Mouse (Mus musculus): ENCODE measurements at regions not wholly inside any gene's neighbourhood (a gene's known extent, or its start where the extent isn't known, plus 50 kb on each side); places are given as distances from the start of the nearest gene placed in this dataset.

DNA sequence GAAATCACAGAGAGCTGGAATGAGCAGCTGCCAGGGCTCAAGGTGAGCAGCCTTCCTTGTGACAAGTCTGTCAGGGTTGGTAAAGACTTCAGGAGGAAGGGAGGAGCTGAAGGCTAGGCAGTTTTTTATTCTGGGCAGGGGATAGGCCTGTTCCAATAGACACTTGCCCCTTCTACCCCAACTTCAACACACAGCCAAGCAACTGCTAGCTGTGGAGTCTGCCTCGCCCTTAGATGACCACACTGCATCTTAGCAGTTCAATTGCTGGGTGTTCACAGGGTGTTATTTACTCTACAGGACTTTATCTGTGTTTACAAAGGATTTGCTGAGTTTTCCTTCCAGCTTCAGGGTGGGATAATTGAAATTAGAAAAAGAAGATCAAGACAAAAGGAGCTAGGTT lies 128.2 kb upstream of the Marcks start:
- no peak for DNase-seq (ENCODE audit: low spot score in 2 of 2)
- intact Hi-C loops (cut with DNase I): no loop called here

- DNase-seq (ENCODE audit: low spot score in 2 of 2): no peak
- intact Hi-C loops (cut with DNase I): no loop called here
Observed at GRCm38 (mm10) chr10:37260791-37261488, 122.2 kb upstream of the Marcks start.

- DNase-seq (ENCODE audit: low spot score in 2 of 2): no peak
Observed at GRCm38 (mm10) chr10:37259186-37259585, 120.5 kb upstream of the Marcks start.

DNA sequence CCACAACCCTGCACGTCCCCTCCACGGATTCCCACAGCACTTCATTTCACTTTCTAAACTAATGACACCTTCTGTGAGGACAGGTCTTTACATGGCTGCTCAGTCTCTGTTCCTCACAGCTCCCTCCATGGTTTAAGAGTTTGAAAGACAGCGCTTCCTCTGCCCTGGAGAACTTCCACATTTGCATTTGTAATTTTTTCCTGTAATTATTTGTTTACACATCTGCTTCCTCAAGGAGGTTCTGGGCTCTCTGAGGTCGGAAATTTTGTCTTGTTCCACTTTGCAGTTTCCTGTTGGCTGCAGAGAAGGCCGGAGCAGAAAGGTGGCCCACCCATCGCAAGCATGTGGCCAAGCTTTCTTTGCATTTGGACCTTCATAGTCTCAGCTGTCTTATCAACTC lies 118.8 kb upstream of the Marcks start:
- no peak for DNase-seq (ENCODE audit: low spot score in 2 of 2)
- intact Hi-C loops (cut with DNase I): no loop called here

More at GRCm38 (mm10) chr10:37259186-37259585, 120.5 kb upstream of the Marcks start:
- intact Hi-C loops (cut with DNase I): no loop called here

GRCm38 (mm10) chr10:37250934-37251521 lies 112.3 kb upstream of the Marcks start:
- intact Hi-C loops (cut with DNase I): no loop called here
- DNase-seq (ENCODE audit: low spot score in 2 of 2): no peak

- intact Hi-C loops (cut with DNase I): no loop called here
- no peak for DNase-seq (ENCODE audit: low spot score in 2 of 2)
Observed at GRCm38 (mm10) chr10:37250157-37250556, 111.4 kb upstream of the Marcks start.

DNA sequence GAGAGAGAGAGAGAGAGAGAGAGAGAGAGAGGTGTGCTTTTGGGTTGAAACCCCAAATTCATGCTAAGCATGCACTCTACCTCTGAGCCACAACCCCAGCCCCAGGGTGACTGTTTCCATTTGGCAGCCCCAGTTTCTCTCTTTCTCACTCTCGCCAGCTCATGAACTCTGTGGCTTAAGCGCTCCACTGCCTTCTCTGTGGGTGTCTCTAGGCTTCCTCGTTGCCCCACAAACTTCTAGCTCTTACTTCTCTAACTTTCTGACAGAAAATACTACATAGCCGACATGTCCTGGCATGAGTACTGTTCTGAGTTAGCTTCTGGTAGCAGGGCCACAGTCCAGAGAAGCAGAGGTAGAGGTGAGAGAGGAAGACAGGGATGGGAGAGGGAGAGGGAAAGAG lies 110.8 kb upstream of the Marcks start:
- DNase-seq (ENCODE audit: low spot score in 2 of 2): no peak
- intact Hi-C loops (cut with DNase I): no loop called here

DNA sequence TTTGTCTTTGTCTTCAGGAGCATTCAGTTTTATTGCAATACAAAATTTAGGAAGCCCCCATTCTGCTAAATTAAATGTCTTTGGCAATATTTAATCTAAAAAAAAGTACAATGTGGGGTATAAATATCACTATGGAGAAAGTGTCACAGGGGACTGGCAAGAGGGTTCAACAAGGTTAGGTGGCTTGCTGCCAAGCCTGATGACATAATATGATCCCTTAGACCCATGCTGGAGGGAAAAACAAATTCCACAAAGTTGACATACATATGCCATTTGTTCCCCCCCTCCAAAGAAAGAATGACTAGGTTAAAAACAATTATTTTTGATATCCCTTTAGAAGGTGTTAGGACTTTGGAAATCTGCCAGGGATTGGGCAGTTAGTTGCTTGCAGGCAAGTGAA lies 108.4 kb upstream of the Marcks start:
- intact Hi-C loops (cut with DNase I): no loop called here

GRCm38 (mm10) chr10:37243136-37243535 lies 104.4 kb upstream of the Marcks start:
- no peak for DNase-seq (ENCODE audit: low spot score in 2 of 2)
- intact Hi-C loops (cut with DNase I): no loop called here

More for the DNA sequence above, 108.4 kb upstream of the Marcks start:
- DNase-seq (ENCODE audit: low spot score in 2 of 2): no peak

DNA sequence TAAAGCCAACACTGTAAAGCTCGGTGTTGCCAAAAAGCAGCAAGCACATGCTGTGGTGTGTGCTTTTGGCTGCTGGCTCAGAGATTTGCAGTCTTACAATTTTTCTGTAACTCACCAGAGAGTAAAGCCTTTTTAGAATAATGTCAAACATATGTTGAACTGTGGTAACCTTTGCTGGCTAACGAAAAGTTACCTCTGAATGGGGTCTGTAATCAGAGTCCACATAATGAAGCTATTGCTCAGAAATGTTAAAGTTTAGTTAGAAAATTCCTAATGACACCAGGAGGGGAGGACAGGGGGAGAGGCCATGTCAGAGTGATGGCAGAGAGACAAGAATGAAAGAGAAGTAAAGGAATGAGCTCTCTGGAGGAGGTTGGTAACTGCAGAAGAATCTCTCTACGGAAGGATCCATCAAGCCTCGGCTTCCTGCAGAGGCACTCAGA lies 103.1 kb upstream of the Marcks start:
- no peak for DNase-seq (ENCODE audit: low spot score in 2 of 2)
- intact Hi-C loops (cut with DNase I): no loop called here

DNA sequence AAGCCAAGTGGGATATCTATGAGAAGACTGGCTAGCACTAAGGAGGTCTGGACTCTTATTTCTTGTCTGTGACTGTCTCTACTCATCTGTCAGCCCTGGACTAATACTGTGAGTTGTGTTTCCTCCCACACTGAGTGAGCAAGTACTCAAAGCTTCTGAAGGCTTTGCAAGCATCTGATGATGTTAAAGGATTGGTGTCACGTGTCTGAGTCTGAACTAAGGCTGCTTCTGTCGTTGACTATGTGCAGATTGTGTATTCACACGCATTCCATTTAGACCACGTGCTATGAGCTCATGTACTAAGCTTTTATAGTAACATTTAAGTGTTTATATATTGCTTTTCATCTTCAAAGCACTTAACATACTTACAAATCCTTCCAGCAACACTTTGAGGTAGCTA lies 101.9 kb upstream of the Marcks start:
- intact Hi-C loops (cut with DNase I): no loop called here
- DNase-seq (ENCODE audit: low spot score in 2 of 2): no peak

DNA sequence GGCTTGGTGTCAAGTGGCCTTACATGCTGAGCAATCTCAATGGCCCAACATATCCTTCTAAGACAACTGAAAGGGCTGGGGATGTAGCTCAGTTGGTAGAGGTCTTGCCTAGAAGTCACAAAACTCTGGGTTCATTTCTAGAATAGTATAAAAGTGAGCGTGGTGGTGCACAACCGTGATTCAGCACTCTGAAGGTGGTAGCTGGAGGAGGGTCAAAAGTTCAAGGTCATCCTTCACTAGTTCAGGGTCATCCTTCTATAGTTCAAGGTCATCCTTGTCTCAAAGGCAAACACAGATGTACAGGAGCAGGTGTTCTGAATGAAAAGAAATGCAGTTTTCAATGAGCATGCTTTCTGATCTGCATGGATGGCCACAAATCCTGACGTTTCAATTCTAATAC lies 101.5 kb upstream of the Marcks start:
- intact Hi-C loops (cut with DNase I): no loop called here
- no peak for DNase-seq (ENCODE audit: low spot score in 2 of 2)

DNA sequence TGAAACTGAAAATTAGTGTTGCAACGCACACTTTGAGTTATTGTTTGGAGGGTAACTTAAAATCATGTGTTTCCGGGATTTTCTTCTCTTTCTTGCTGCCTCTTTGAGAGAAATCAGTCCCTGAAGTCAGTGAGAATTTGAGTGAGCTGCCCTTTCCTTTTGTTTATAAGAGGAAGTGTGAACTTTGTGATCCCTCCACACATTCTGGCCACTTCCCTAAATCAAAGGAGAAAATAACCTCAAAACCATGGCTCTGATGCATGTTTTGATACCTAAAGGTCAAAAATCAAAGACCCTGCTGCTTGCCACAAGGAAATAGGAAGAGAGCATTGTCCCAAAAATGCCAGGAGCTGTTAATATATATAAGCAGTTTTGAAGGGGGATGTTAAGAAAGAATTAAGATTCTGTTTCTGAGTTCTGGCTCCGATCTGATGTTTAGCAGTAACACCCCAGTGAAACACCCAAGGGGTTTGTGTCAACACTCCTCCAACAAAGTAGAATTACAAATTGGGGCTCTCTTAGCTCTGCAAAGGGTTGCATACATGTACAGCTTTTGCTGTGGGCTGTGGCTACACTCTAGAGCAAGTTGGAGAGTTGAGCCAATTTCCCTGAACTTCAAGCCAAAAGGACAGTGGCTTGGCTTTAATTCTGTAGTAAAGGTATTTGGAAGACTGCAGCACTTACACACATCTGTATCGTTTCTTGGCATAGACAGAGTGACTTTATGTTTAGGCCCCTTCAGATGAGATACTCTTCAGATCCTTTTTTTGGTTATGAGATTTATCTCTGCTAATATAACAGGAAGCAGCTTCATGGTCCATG lies 97.5 kb upstream of the Marcks start:
- intact Hi-C loops (cut with DNase I): no loop called here
- no peak for DNase-seq (ENCODE audit: low spot score in 2 of 2)

GRCm38 (mm10) chr10:37231936-37232556 lies 93.3 kb upstream of the Marcks start:
- DNase-seq (ENCODE audit: low spot score in 2 of 2): peak in 1 of 2 experiments; percentile 9

DNA sequence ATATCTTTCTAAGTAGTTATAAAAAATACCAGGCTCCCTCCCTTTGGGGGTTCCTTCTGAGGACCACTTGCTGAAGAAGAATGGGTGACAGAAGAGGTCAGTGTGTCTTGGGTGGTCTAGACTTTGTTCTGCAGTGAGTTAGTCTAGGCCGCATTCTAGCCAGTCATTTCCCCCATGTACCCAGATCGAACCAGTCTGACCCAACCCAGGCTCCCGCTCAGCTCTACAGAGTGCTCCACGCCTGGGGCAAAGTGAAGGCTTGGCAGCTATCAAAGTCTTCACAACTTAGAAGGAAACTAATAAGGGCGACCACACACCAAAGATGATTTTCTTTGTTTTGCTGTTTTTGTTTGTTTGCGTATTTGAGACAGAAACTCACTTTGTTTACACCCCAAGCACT lies 92.4 kb upstream of the Marcks start:
- no peak for DNase-seq (ENCODE audit: low spot score in 2 of 2)
- intact Hi-C loops (cut with DNase I): no loop called here

More at GRCm38 (mm10) chr10:37231936-37232556, 93.3 kb upstream of the Marcks start:
- intact Hi-C loops (cut with DNase I): no loop called here

- intact Hi-C loops (cut with DNase I): no loop called here
Observed at GRCm38 (mm10) chr10:37227889-37228288, 89.2 kb upstream of the Marcks start.

DNA sequence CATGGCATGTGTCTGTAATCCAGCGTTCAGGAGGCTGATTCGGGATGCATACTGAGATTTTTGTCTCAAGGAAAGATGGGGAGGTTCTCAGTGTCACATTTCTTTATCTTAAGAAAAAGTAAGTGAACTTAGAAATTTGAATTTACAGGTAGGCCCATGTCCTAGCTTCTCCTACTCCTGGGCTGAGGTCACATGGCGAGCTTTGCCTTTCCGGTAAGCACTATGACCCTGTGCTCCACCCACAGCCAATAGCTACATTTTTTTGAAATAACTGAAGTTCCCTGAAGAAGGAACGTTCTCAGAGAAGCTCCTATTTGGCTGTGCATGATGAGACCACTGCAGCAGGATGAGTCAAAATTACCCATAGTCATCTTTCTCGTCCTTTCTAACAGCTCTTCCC lies 83.0 kb upstream of the Marcks start:
- no peak for DNase-seq (ENCODE audit: low spot score in 2 of 2)
- intact Hi-C loops (cut with DNase I): no loop called here

More at GRCm38 (mm10) chr10:37227889-37228288, 89.2 kb upstream of the Marcks start:
- DNase-seq (ENCODE audit: low spot score in 2 of 2): no peak

- no peak for DNase-seq (ENCODE audit: low spot score in 2 of 2)
- intact Hi-C loops (cut with DNase I): no loop called here
Observed at GRCm38 (mm10) chr10:37220434-37220833, 81.7 kb upstream of the Marcks start.

GRCm38 (mm10) chr10:37219936-37220335 lies 81.2 kb upstream of the Marcks start:
- intact Hi-C loops (cut with DNase I): no loop called here
- no peak for DNase-seq (ENCODE audit: low spot score in 2 of 2)

DNA sequence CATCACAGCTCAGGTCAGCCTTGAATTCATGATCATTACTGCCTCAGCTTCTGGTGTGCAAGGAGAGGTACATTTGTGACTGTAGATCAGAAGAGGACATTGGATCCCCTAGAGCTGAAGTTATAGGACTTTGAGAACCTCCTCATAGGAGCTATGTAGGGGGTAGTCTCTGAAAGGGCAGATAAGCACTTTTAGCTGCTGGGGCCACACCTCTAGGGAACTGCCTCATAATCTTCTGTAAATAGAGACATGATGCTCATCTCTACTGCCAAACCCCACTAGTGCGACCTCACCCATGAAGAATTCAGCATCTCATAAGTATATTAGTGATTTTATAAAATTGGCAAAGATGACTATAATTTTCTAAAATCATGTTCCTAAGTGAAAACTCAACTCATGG lies 80.7 kb upstream of the Marcks start:
- DNase-seq (ENCODE audit: low spot score in 2 of 2): no peak
- intact Hi-C loops (cut with DNase I): no loop called here

All from left cerebral cortex, postnatal 36 days (tissue).